ENCODE assay signal across 26 mouse cellular contexts in genomic region chr12:32841442-32841900, GRCm38 (mm10). TPM values are rescaled to one million over a fixed set of nuclear protein-coding genes. Genes with fewer than 3 reads are reported as not detected.
DNase-seq lines count a peak whose midpoint lies in the region; ATAC-seq and TF ChIP-seq lines count a peak whose summit lies in the region.
"Had no signal": no experiment of that assay in that cellular context is flagged by ENCODE, and none has a peak within 500 bp of the region (broad histone marks: within the 10 kb centered on the region; RNA-seq: fewer than 3 reads in every experiment).

No protein-coding gene starts in this region.

- H3K4me1 ChIP-seq in heart, embryonic 11.5 days (ENCODE audit: control insufficient read depth, insufficient read depth, low read length), result peaks cover 12% of the 10 kb centered on the region
- no peaks in the 10 kb centered on the region for H3K4me1 ChIP-seq in midbrain, embryonic 15.5 days
- H3K4me1 ChIP-seq in midbrain, postnatal 0 days (ENCODE audit: insufficient read depth, low read length), result no peaks in the 10 kb centered on the region
- H3K4me1 ChIP-seq: embryonic facial prominence, embryonic 10.5 days; embryonic facial prominence, embryonic 15.5 days; limb, embryonic 13.5 days; lung, embryonic 15.5 days; neural tube, embryonic 12.5 days had no signal

- H3K27ac ChIP-seq in heart, embryonic 11.5 days (ENCODE audit: low read depth, low read length), result no peak overlapping the region
- no peak overlapping the region for H3K27ac ChIP-seq in midbrain, embryonic 15.5 days
- no peak overlapping the region for H3K27ac ChIP-seq in midbrain, postnatal 0 days (ENCODE audit: low read depth, low read length)
- H3K27ac ChIP-seq: embryonic facial prominence, embryonic 10.5 days; embryonic facial prominence, embryonic 15.5 days; heart, adult 2 months; layer of hippocampus, adult 2 months; limb, embryonic 13.5 days; lung, embryonic 15.5 days; neural tube, embryonic 12.5 days had no signal

- H3K36me3 ChIP-seq in heart, embryonic 11.5 days (ENCODE audit: control insufficient read depth, insufficient read depth, low read length), result peaks cover 17% of the 10 kb centered on the region
- peaks cover 29% of the 10 kb centered on the region for H3K36me3 ChIP-seq in midbrain, embryonic 15.5 days (replicated peaks)
- H3K36me3 ChIP-seq in midbrain, postnatal 0 days (ENCODE audit: insufficient read depth, low read length), result peaks cover 34% of the 10 kb centered on the region

- H3K27me3 ChIP-seq in heart, embryonic 11.5 days (ENCODE audit: control insufficient read depth, insufficient read depth, low read length), result no peaks in the 10 kb centered on the region
- H3K27me3 ChIP-seq in midbrain, embryonic 15.5 days (replicated peaks), result no peaks in the 10 kb centered on the region
- H3K27me3 ChIP-seq in midbrain, postnatal 0 days (ENCODE audit: insufficient read depth, low read length), result no peaks in the 10 kb centered on the region
- H3K27me3 ChIP-seq: embryonic facial prominence, embryonic 15.5 days; limb, embryonic 13.5 days; lung, embryonic 15.5 days; neural tube, embryonic 12.5 days had no signal

- TF ChIP-seq CTCF in midbrain, postnatal 0 days (IDR thresholded peaks at IDR 0.05), result no peak

- 50% methylated on average over 7 of the region's 7 CpGs for WGBS in heart, embryonic 11.5 days (ENCODE audit: insufficient replicate concordance)
- 48% methylated on average over 7 of the region's 7 CpGs for WGBS in midbrain, embryonic 15.5 days
- 50% methylated on average over 7 of the region's 7 CpGs for WGBS in midbrain, postnatal 0 days

- ATAC-seq in heart, embryonic 11.5 days (replicated peaks; ENCODE audit: insufficient number of reproducible peaks, low FRiP score, low TSS enrichment), result no peak
- ATAC-seq in midbrain, embryonic 15.5 days (replicated peaks), result peak; percentile 69
- no peak for ATAC-seq in midbrain, postnatal 0 days (ENCODE audit: low FRiP score)
- ATAC-seq in megakaryocyte, adult 5-6 weeks (ENCODE audit: poor library complexity, severe bottlenecking), result peak; percentile 63
- ATAC-seq: hindbrain, embryonic 16.5 days had no signal

- no peak overlapping the region for H3K4me3 ChIP-seq in heart, embryonic 11.5 days (ENCODE audit: low read depth, low read length)
- no peak overlapping the region for H3K4me3 ChIP-seq in midbrain, embryonic 15.5 days
- H3K4me3 ChIP-seq in midbrain, postnatal 0 days (ENCODE audit: low read depth, low read length), result no peak overlapping the region
- H3K4me3 ChIP-seq: embryonic facial prominence, embryonic 10.5 days; embryonic facial prominence, embryonic 15.5 days; heart, adult 2 months; layer of hippocampus, adult 2 months; limb, embryonic 13.5 days; lung, embryonic 15.5 days; myocyte; neural tube, embryonic 12.5 days had no signal

- no peak overlapping the region for H3K9ac ChIP-seq in heart, embryonic 11.5 days (ENCODE audit: low read depth, low read length)
- no peak overlapping the region for H3K9ac ChIP-seq in midbrain, embryonic 15.5 days
- no peak overlapping the region for H3K9ac ChIP-seq in midbrain, postnatal 0 days (replicated peaks; ENCODE audit: low read length, poor library complexity, severe bottlenecking)
- H3K9ac ChIP-seq: embryonic facial prominence, embryonic 15.5 days; limb, embryonic 13.5 days; lung, embryonic 15.5 days; neural tube, embryonic 12.5 days had no signal

- DNase-seq in heart, adult 18-20 months, result no peak
- DNase-seq in midbrain, postnatal 0 days (ENCODE audit: low spot score), result no peak
- DNase-seq in layer of hippocampus, postnatal 36 days, result no peak
- DNase-seq: adrenal gland, adult 8-10 months; B cell, adult 2 months; cerebellum, adult 8-10 months; cerebellum, postnatal 25 days; gastrocnemius, postnatal 25 days; heart, adult 2 months; kidney, adult 18-20 months; kidney, postnatal 36 days; midbrain, embryonic 14.5 days; right cerebral cortex, postnatal 4 days; thymus, postnatal 4 days had no signal

- no peaks in the 10 kb centered on the region for H3K9me3 ChIP-seq in heart, embryonic 11.5 days (replicated peaks; ENCODE audit: control insufficient read depth, low read length)
- no peaks in the 10 kb centered on the region for H3K9me3 ChIP-seq in midbrain, embryonic 15.5 days
- no peaks in the 10 kb centered on the region for H3K9me3 ChIP-seq in midbrain, postnatal 0 days (ENCODE audit: low read length)
- H3K9me3 ChIP-seq: embryonic facial prominence, embryonic 10.5 days; embryonic facial prominence, embryonic 15.5 days; limb, embryonic 13.5 days; lung, embryonic 15.5 days; neural tube, embryonic 12.5 days had no signal

- H3K4me2 ChIP-seq in heart, embryonic 11.5 days, result 0 out of 2 replicates have a peak overlapping the region, but pooled peaks have one; percentile 14
- no peak overlapping the region for H3K4me2 ChIP-seq in midbrain, embryonic 15.5 days
- no peak overlapping the region for H3K4me2 ChIP-seq in midbrain, postnatal 0 days (ENCODE audit: low read depth, low read length, poor library complexity, severe bottlenecking)
- H3K4me2 ChIP-seq: embryonic facial prominence, embryonic 15.5 days; limb, embryonic 13.5 days; liver, embryonic 11.5 days; lung, embryonic 15.5 days; neural tube, embryonic 12.5 days had no signal

RNA-seq across cellular contexts. Expression of gene Nampt, which starts 22.1 kb away (rescaled TPM):
- 21.0 and 21.7 TPM in 2 replicates for polyA plus RNA-seq in heart, embryonic 11.5 days (2014; fragmentation: Nextera tagmentation; extraction: Ambion mirVana)
- 100 to 1,000 TPM; 127 to 137 TPM for total RNA-seq in heart, adult 18-20 months (2021)
- polyA plus RNA-seq in midbrain, embryonic 15.5 days (2015; fragmentation: Nextera tagmentation; extraction: Ambion mirVana), result 30.4 and 33.2 TPM in 2 replicates
- 34.7 and 41.9 TPM in 2 replicates for total RNA-seq in midbrain, postnatal 0 days (2014; rRNA removed)
- 24.0 and 24.1 TPM in 2 replicates for polyA plus RNA-seq in midbrain, postnatal 0 days (2015; fragmentation: Nextera tagmentation; extraction: Ambion mirVana)
- 45.6 and 60.0 TPM in 2 replicates for total RNA-seq in megakaryocyte, adult 5-6 weeks (2015)
- 46.5 and 57.5 TPM in 2 replicates for total RNA-seq in megakaryocyte, adult 5-6 weeks (2017)
- total RNA-seq in layer of hippocampus, postnatal 36 days (2021), result 10 to 100 TPM; 42.4 to 47.1 TPM

Comparison
In these comparisons a context has a peak if more than half of its experiments do, and no peak if none do; other contexts are left out.
1. ATAC-seq: peak in midbrain, embryonic 15.5 days (single experiment) and megakaryocyte, adult 5-6 weeks (single experiment); none in heart, embryonic 11.5 days (single experiment) and midbrain, postnatal 0 days (single experiment).